8 mouse cellular contexts compared by ENCODE assay signal in genomic region chr7:31150566-31151300, GRCm38 (mm10). TPM values are rescaled to one million over a fixed set of nuclear protein-coding genes. Genes with fewer than 3 reads are reported as not detected.
DNase-seq lines count a peak whose midpoint lies in the region; ATAC-seq lines count a peak whose summit lies in the region.

No protein-coding gene starts in this region.

- H3K27me3 ChIP-seq in heart, embryonic 14.5 days (ENCODE audit: control insufficient read depth, insufficient read depth, low read length) = no peaks in the 10 kb centered on the region
- H3K27me3 ChIP-seq in liver, embryonic 13.5 days = no peaks in the 10 kb centered on the region
- H3K27me3 ChIP-seq in stomach, embryonic 14.5 days (ENCODE audit: control insufficient read depth, insufficient read depth, low read length) = no peaks in the 10 kb centered on the region

- peak; percentile 87 for ATAC-seq in heart, embryonic 14.5 days (ENCODE audit: insufficient number of reproducible peaks, insufficient read depth, low FRiP score, low read depth)
- peak; percentile 80 for ATAC-seq in liver, embryonic 13.5 days (ENCODE audit: low read depth)
- peak; percentile 88 for ATAC-seq in stomach, embryonic 14.5 days (ENCODE audit: insufficient number of reproducible peaks, insufficient read depth, low FRiP score, low read depth)

- WGBS in heart, embryonic 14.5 days = under 1% methylated on average over 55 of the region's 63 CpGs
- WGBS in liver, embryonic 13.5 days (ENCODE audit: insufficient replicate concordance) = under 1% methylated on average over 63 of the region's 63 CpGs
- WGBS in stomach, embryonic 14.5 days = under 1% methylated on average over 63 of the region's 63 CpGs

- 0 out of 2 replicates have a peak, but pooled peaks cover 4% of the 10 kb centered on the region for H3K36me3 ChIP-seq in heart, embryonic 14.5 days (ENCODE audit: control insufficient read depth, insufficient read depth, low read length)
- H3K36me3 ChIP-seq in liver, embryonic 13.5 days = no peaks in the 10 kb centered on the region
- H3K36me3 ChIP-seq in stomach, embryonic 14.5 days (ENCODE audit: control insufficient read depth, insufficient read depth, low read length) = no peaks in the 10 kb centered on the region; the same call in 1 of the 2 replicates

- peak; percentile 83 for DNase-seq in CD4-positive helper T cell, adult 2 months (ENCODE audit: low read depth, low spot score)
- peak; percentile 94 for DNase-seq in brain, adult 2 months (ENCODE audit: low read depth, low spot score)
- peak; percentile 67 for DNase-seq in fibroblast of lung, adult 2 months (ENCODE audit: low read depth)
- peak; percentile 95 for DNase-seq in kidney, postnatal 10 days
- DNase-seq in liver, embryonic 13.5 days = peak; percentile 64
- DNase-seq in natural killer cell, adult 2 months (ENCODE audit: low spot score in 2 of 2) = peak; percentile 77 to 79

- peaks cover 31 to 35% of the 10 kb centered on the region in 2 experiments for H3K4me1 ChIP-seq in heart, embryonic 14.5 days (ENCODE audit: control insufficient read depth in 2 of 2, insufficient read depth in 2 of 2, low read length in 2 of 2)
- H3K4me1 ChIP-seq in liver, embryonic 13.5 days (replicated peaks) = peaks cover 68% of the 10 kb centered on the region
- peaks cover 41% of the 10 kb centered on the region for H3K4me1 ChIP-seq in stomach, embryonic 14.5 days (ENCODE audit: control insufficient read depth, insufficient read depth, low read length)

- H3K4me2 ChIP-seq in heart, embryonic 14.5 days (ENCODE audit: low read length) = peak overlapping the region; percentile 85
- peak overlapping the region; percentile 83 for H3K4me2 ChIP-seq in liver, embryonic 13.5 days
- H3K4me2 ChIP-seq in stomach, embryonic 14.5 days (replicated peaks; ENCODE audit: low read depth, low read length) = peak overlapping the region; percentile 80

- peak overlapping the region; percentile 98 for H3K9ac ChIP-seq in heart, embryonic 14.5 days (ENCODE audit: low read length)
- H3K9ac ChIP-seq in liver, embryonic 13.5 days = peak overlapping the region; percentile 81
- H3K9ac ChIP-seq in stomach, embryonic 14.5 days (replicated peaks; ENCODE audit: low read depth, low read length) = peak overlapping the region; percentile 91

- no peaks in the 10 kb centered on the region for H3K9me3 ChIP-seq in heart, embryonic 14.5 days (ENCODE audit: control insufficient read depth, low read length)
- no peaks in the 10 kb centered on the region for H3K9me3 ChIP-seq in liver, embryonic 13.5 days (replicated peaks)
- H3K9me3 ChIP-seq in stomach, embryonic 14.5 days (ENCODE audit: control insufficient read depth, low read depth, low read length) = no peaks in the 10 kb centered on the region

- H3K27ac ChIP-seq in heart, embryonic 14.5 days (replicated peaks in 1 of 2; ENCODE audit: control insufficient read depth in 1 of 2, insufficient read depth in 1 of 2, low read depth in 2 of 2, low read length in 2 of 2) = peak overlapping the region; percentile 80 to 94
- peak overlapping the region; percentile 87 for H3K27ac ChIP-seq in liver, embryonic 13.5 days
- peak overlapping the region; percentile 90 for H3K27ac ChIP-seq in stomach, embryonic 14.5 days (ENCODE audit: low read length)

- peak overlapping the region; percentile 82 to 97 for H3K4me3 ChIP-seq in heart, embryonic 14.5 days (ENCODE audit: control insufficient read depth in 1 of 2, insufficient read depth in 1 of 2, low read depth in 1 of 2, low read length in 2 of 2)
- H3K4me3 ChIP-seq in liver, embryonic 13.5 days (replicated peaks) = peak overlapping the region; percentile 71
- peak overlapping the region; percentile 80 for H3K4me3 ChIP-seq in stomach, embryonic 14.5 days (ENCODE audit: low read depth, low read length)

RNA-seq across cellular contexts. Expression of gene Gramd1a, which starts 5.0 kb away (rescaled TPM):
- 45.9 and 51.4 TPM in 2 replicates for polyA plus RNA-seq in heart, embryonic 14.5 days (2014; fragmentation: Nextera tagmentation; extraction: Ambion mirVana)
- 9.3 and 10.7 TPM in 2 replicates for polyA plus RNA-seq in liver, embryonic 13.5 days (2015; fragmentation: Nextera tagmentation; extraction: Ambion mirVana)
- 62.1 and 63.1 TPM in 2 replicates for polyA plus RNA-seq in stomach, embryonic 14.5 days (2014; fragmentation: Nextera tagmentation; extraction: Ambion mirVana)

RNA-seq across cellular contexts. Expression of gene Scn1b, which starts 23.9 kb away (rescaled TPM):
- 3.4 and 3.7 TPM in 2 replicates for polyA plus RNA-seq in heart, embryonic 14.5 days (2014; fragmentation: Nextera tagmentation; extraction: Ambion mirVana)
- polyA plus RNA-seq in liver, embryonic 13.5 days (2015; fragmentation: Nextera tagmentation; extraction: Ambion mirVana) = 0.42 and 0.60 TPM in 2 replicates
- polyA plus RNA-seq in stomach, embryonic 14.5 days (2014; fragmentation: Nextera tagmentation; extraction: Ambion mirVana) = 1.2 and 1.4 TPM in 2 replicates

RNA-seq across cellular contexts. Expression of gene Hpn, which starts 35.6 kb away (rescaled TPM):
- 1.4 and 2.0 TPM in 2 replicates for polyA plus RNA-seq in heart, embryonic 14.5 days (2014; fragmentation: Nextera tagmentation; extraction: Ambion mirVana)
- polyA plus RNA-seq in liver, embryonic 13.5 days (2015; fragmentation: Nextera tagmentation; extraction: Ambion mirVana) = 45.7 and 45.8 TPM in 2 replicates
- polyA plus RNA-seq in stomach, embryonic 14.5 days (2014; fragmentation: Nextera tagmentation; extraction: Ambion mirVana) = 23.0 TPM in 2 replicates

Comparison
In these comparisons a context has a peak if more than half of its experiments do, and no peak if none do; other contexts are left out.
1. Peak in every context shown above with its lines: DNase-seq, ATAC-seq, H3K4me3 ChIP-seq and H3K27ac ChIP-seq.